Mouse (Mus musculus) stomach, embryonic 14.5 days (tissue): Measurements from ENCODE around the gene Ybx3. TPM values are rescaled to one million over a fixed set of nuclear protein-coding genes. Genes with fewer than 3 reads are reported as not detected.

Experiments
- ATAC-seq: fragments of 200-750 bp; cut with Nextera tagmentation; 2 replicates; pipeline ENCODE4 v1.8.0; 2017; ENCODE audit warnings: low read depth, moderate TSS enrichment; ENCODE audit not compliant: insufficient number of reproducible peaks, insufficient read depth, low FRiP score
- H3K27ac ChIP-seq: fragments of 300-500 bp; sonication (generic); 2 replicates; pipeline ENCODE4 v1.5.1; 2014; ENCODE audit warnings: mild to moderate bottlenecking, low read length, moderate library complexity, mixed read lengths
- H3K27me3 ChIP-seq: fragments of 300-500 bp; sonication (generic); 2 replicates; pipeline ENCODE4 v1.6.1; 2014; ENCODE audit warnings: low read length, control low read depth, mixed read lengths; ENCODE audit not compliant: control insufficient read depth, insufficient read depth
- H3K36me3 ChIP-seq: fragments of 300-500 bp; sonication (generic); 2 replicates; pipeline ENCODE4 v1.6.1; 2014; ENCODE audit warnings: mild to moderate bottlenecking, control low read depth, low read length, moderate library complexity, mixed read lengths; ENCODE audit not compliant: control insufficient read depth, insufficient read depth
- H3K4me1 ChIP-seq: fragments of 300-500 bp; sonication (generic); 2 replicates; pipeline ENCODE4 v1.6.1; 2014; ENCODE audit warnings: low read length, control low read depth, mixed read lengths; ENCODE audit not compliant: control insufficient read depth, insufficient read depth
- H3K4me2 ChIP-seq: fragments of 300-500 bp; sonication (generic); replicated peaks from 2 replicates; pipeline ENCODE4 v1.6.1; 2014; ENCODE audit warnings: low read depth, low read length, control low read depth
- H3K4me3 ChIP-seq: fragments of 300-500 bp; sonication (generic); 2 replicates; pipeline ENCODE4 v1.5.1; 2014; ENCODE audit warnings: low read depth, low read length, control low read depth
- H3K9ac ChIP-seq: fragments of 300-500 bp; sonication (generic); replicated peaks from 2 replicates; pipeline ENCODE4 v1.6.1; 2014; ENCODE audit warnings: low read depth, mild to moderate bottlenecking, control low read depth, low read length, moderate library complexity, mixed read lengths
- H3K9me3 ChIP-seq: fragments of 300-500 bp; sonication (generic); 2 replicates; pipeline ENCODE4 v1.6.1; 2016; ENCODE audit warnings: low read depth, low read length, control low read depth; ENCODE audit not compliant: control insufficient read depth
- WGBS: fragments of 180-500 bp; shearing (Covaris S2); extraction: QIAGEN DNeasy Blood & Tissue Kit; methylation state at CpG from one replicate; pipeline ENCODE4 v1.1.7; 2014; 5-methylcytosine and 5-hydroxymethylcytosine counted together
- polyA plus RNA-seq: library from polyadenylated mRNA; unstranded; fragments of >200 nt; fragmentation: Nextera tagmentation; extraction: Ambion mirVana; gene quantifications from 2 replicates; pipeline ENCODE4 v1.2.1, GENCODE M21; 2014

The Ybx3 gene
- polyA plus RNA-seq, 1 experiment from 2014 or later, result 50.3 TPM

DNA sequence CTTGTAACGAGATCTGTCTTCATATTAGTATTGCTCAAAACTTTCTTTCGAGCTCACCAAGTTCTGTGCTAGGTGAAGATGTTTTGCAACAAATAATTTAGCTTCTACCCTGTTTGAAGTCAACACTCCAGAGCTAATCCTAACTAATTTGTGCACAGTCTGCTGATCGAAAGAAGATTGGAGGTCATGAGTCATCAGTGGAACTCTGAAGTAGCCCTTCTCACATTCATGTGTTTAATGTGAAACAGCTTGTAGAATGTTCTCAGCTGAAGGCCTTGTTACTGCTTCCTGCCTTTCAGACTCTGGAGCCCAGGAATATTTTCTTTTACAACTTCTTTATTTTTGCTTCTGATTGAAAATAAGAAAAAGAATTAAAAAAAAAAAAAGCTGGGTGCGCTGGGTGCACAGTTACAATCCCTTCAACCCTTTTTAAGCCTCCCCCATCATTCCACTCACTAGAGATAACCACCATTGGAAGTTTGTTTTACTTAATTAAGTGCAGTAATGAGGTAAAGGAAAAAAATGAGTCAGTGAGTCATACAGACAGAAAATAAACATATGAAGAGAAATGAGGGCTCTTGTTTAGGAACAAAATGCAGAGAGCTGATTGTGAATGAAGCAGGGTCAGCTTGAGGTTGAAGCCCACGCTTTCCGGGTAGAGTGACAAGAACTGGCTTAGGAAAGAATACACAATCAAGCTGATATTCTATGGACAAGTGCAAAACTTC is 23.0 kb upstream of the Ybx3 start:
- no peak overlapping the region for H3K4me2 ChIP-seq
- no peak for ATAC-seq
- no peaks in the 10 kb centered on the region for H3K4me1 ChIP-seq
- H3K4me3 ChIP-seq, result no peak overlapping the region
- no peaks in the 10 kb centered on the region for H3K27me3 ChIP-seq
- 55% methylated on average over 6 of the region's 6 CpGs for WGBS
- H3K9me3 ChIP-seq, result no peaks in the 10 kb centered on the region
- H3K27ac ChIP-seq, result no peak overlapping the region
- H3K9ac ChIP-seq, result no peak overlapping the region
- H3K36me3 ChIP-seq, result no peaks in the 10 kb centered on the region

DNA sequence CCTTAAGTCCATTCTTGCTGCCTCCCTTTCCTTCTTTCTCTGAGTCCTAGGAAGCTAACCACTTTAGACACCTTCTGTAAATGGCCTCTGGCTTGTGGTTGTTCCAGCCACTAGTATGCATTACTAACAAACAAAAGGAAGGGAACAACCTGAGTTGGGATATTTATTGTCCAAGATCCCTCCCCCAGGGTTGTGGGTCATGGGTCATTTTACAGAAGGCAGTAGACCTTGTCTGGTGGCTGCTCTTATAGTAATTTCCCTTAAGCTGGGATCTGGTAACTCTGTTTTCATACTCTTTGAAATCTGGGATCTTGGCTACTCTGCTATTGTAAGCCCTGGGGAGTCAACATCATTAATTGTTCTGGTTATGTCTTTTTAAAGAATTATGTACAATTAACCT is 18.7 kb upstream of the Ybx3 start:
- no peaks in the 10 kb centered on the region for H3K9me3 ChIP-seq
- H3K4me1 ChIP-seq, result no peaks in the 10 kb centered on the region
- no peaks in the 10 kb centered on the region for H3K27me3 ChIP-seq
- H3K36me3 ChIP-seq, result no peaks in the 10 kb centered on the region
- no peak overlapping the region for H3K4me2 ChIP-seq
- H3K4me3 ChIP-seq, result no peak overlapping the region
- no peak for ATAC-seq
- no peak overlapping the region for H3K9ac ChIP-seq
- H3K27ac ChIP-seq, result no peak overlapping the region

DNA sequence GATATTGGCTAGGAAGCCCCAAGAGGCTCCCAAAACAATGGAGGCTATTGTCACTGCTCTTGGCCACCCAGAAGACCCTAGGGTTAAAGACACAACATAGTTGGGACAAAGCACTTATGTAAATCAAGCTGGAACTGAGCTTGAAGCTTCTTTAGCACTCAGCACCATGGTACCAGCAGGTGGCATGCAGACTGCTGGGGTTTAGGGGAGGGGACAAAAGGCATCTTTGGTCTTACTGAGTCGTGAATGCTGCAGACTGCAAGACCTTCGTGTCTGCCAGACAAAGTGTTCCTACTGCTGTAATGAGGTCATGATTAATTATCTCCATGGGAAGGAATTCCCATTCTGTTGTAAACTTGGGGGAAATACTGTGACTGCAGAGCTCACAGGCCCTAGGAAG is 17.6 kb upstream of the Ybx3 start:
- Histone ChIP-seq H3K4me2 (no peak overlapping the region), H3K4me3 (no peak overlapping the region), H3K9me3 (no peaks in the 10 kb centered on the region), H3K27ac (no peak overlapping the region), H3K36me3 (no peaks in the 10 kb centered on the region), H3K27me3 (no peaks in the 10 kb centered on the region), H3K4me1 (no peaks in the 10 kb centered on the region), H3K9ac (no peak overlapping the region)
- WGBS, result 2% methylated on average over 2 of the region's 2 CpGs
- ATAC-seq, result no peak

GRCm38 (mm10) chr6:131405174-131405573 is 16.9 kb upstream of the Ybx3 start:
- Histone ChIP-seq H3K9ac (no peak overlapping the region), H3K27ac (no peak overlapping the region), H3K36me3 (no peaks in the 10 kb centered on the region), H3K4me1 (no peaks in the 10 kb centered on the region), H3K9me3 (no peaks in the 10 kb centered on the region), H3K4me2 (no peak overlapping the region), H3K27me3 (no peaks in the 10 kb centered on the region), H3K4me3 (no peak overlapping the region)
- WGBS, result 86% methylated on average over 4 of the region's 4 CpGs
- ATAC-seq, result no peak

GRCm38 (mm10) chr6:131404260-131404659 is 16.0 kb upstream of the Ybx3 start:
- no peak overlapping the region for H3K9ac ChIP-seq
- no peak overlapping the region for H3K27ac ChIP-seq
- H3K36me3 ChIP-seq, result no peaks in the 10 kb centered on the region
- no peaks in the 10 kb centered on the region for H3K4me1 ChIP-seq
- WGBS, result 90% methylated on average over 3 of the region's 3 CpGs
- no peak overlapping the region for H3K4me3 ChIP-seq
- no peak for ATAC-seq
- no peaks in the 10 kb centered on the region for H3K27me3 ChIP-seq
- H3K4me2 ChIP-seq, result no peak overlapping the region
- H3K9me3 ChIP-seq, result no peaks in the 10 kb centered on the region

DNA sequence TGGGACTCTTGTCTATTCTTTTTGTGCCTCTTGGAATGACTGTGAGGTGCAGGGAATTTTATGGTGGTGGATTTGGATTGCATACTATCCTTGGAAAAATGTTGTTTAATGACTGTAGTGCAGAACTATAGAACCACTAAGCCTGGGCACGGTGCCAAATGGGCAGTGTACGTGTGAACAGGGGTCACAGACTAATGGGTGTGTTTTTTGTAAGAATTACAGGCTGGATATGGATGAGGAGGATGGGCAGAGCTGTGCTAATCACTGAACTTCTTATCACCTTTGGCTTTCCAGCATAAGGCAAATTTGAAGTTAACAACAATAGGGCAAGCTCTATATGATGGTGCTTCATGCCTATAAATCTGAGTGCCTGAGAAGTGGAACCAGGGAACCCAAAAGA is 14.8 kb upstream of the Ybx3 start:
- no peaks in the 10 kb centered on the region for H3K36me3 ChIP-seq
- WGBS, result 55% methylated on average over 2 of the region's 2 CpGs
- no peaks in the 10 kb centered on the region for H3K27me3 ChIP-seq
- no peak overlapping the region for H3K9ac ChIP-seq
- H3K9me3 ChIP-seq, result no peaks in the 10 kb centered on the region
- ATAC-seq, result no peak
- no peak overlapping the region for H3K4me2 ChIP-seq
- H3K27ac ChIP-seq, result no peak overlapping the region
- H3K4me3 ChIP-seq, result no peak overlapping the region
- H3K4me1 ChIP-seq, result no peaks in the 10 kb centered on the region

GRCm38 (mm10) chr6:131402606-131403005 is 14.3 kb upstream of the Ybx3 start:
- Histone ChIP-seq H3K9ac (no peak overlapping the region), H3K27ac (no peak overlapping the region), H3K4me1 (no peaks in the 10 kb centered on the region), H3K4me2 (no peak overlapping the region), H3K4me3 (no peak overlapping the region), H3K9me3 (no peaks in the 10 kb centered on the region), H3K36me3 (no peaks in the 10 kb centered on the region), H3K27me3 (no peaks in the 10 kb centered on the region)
- ATAC-seq, result no peak

DNA sequence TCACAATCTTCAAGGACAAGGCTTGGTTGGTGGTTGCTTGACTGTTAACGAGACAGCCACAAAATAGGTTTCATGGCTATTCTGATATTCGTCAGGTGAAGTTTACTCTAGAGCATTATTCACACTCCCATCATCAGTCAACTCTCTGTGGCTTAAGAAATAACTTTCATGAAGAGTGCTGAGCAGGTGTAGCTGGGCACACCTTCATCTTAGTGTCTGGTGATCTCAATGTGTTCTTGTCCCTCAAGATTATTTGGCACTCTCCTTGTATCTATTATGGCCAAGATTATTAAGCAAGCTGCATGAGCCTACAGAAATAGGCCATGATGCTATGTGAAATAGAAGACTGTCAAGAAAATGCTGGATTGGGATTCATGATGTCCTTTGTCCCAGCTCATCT is 13.0 kb upstream of the Ybx3 start:
- Histone ChIP-seq H3K9me3 (no peaks in the 10 kb centered on the region), H3K4me2 (no peak overlapping the region), H3K36me3 (no peaks in the 10 kb centered on the region), H3K9ac (no peak overlapping the region), H3K4me3 (no peak overlapping the region), H3K27me3 (no peaks in the 10 kb centered on the region), H3K4me1 (no peaks in the 10 kb centered on the region), H3K27ac (no peak overlapping the region)
- no peak for ATAC-seq
- 84% methylated on average over 2 of the region's 2 CpGs for WGBS

- Histone ChIP-seq H3K9me3 (no peaks in the 10 kb centered on the region), H3K4me2 (no peak overlapping the region), H3K4me3 (no peak overlapping the region), H3K27me3 (no peaks in the 10 kb centered on the region), H3K9ac (no peak overlapping the region), H3K27ac (no peak overlapping the region), H3K36me3 (no peaks in the 10 kb centered on the region), H3K4me1 (no peaks in the 10 kb centered on the region)
- 33% methylated on average over 1 of the region's 1 CpGs for WGBS
- ATAC-seq, result no peak
Observed at GRCm38 (mm10) chr6:131396650-131397049, 8.4 kb upstream of the Ybx3 start.
